Mouse (Mus musculus) Patski (cell line): ENCODE measurements around the gene Tecr. TPM values are rescaled to one million over a fixed set of nuclear protein-coding genes. Genes with fewer than 3 reads are reported as not detected.

Source experiments
- ATAC-seq: fragments of 100-300 bp; one replicate; pipeline ENCODE4 v1.8.0; 2021
- CTCF ChIA-PET: fragments of 350-600 bp; sonication (Branson Sonifier 250); formaldehyde crosslinking; loops from one replicate; lab custom pipeline; 2022; ENCODE audit warnings: inconsistent platforms; lab: Charles Lee
- POLR2A ChIA-PET: fragments of 350-600 bp; sonication (Branson Sonifier 250); formaldehyde crosslinking; loops from one replicate; lab custom pipeline; 2022; ENCODE audit warnings: antibody characterized with exemption, inconsistent platforms; lab: Charles Lee
- DNase-seq: peaks from one replicate; pipeline ENCODE4 v3.0.0-alpha.2; 2011; ENCODE audit warnings: low read depth, low spot score
- H3K27me3 ChIP-seq: fragments of 371-371 bp; one replicate; pipeline ENCODE4 v1.5.1; 2021
- CTCF ChIP-seq: fragments of 100-300 bp; IDR thresholded peaks from one replicate; pipeline ENCODE4 v1.5.1; 2021
- in situ Hi-C: fragments of 300-500 bp; cut with MboI; formaldehyde crosslinking; loops from 3 replicates; pipeline ENCODE4 v1.11.1; 2018; ENCODE audit warnings: low pct_unique_long_range_greater_than_20kb, mixed read lengths
- polyA plus RNA-seq: library from polyadenylated mRNA; unstranded; gene quantifications from one replicate; pipeline ENCODE4 v1.2.3, GENCODE M21; 2021

Gene Tecr
- polyA plus RNA-seq, 1 experiment from 2014 or later, result 275 TPM

- ChIA-PET CTCF (interaction anchor here (1.3 kb wide), 1 partner anchor 252 kb away, joined by 3 read pairs; the partner anchor contains the start of gene Adgrl1), POLR2A (no interaction called here)
- ATAC-seq (no peak), DNase-seq (no peak)
- in situ Hi-C loops, result no loop called here
- TF ChIP-seq CTCF, result no peak
- H3K27me3 ChIP-seq, result no peaks in the 10 kb centered on the region
Measured at GRCm38 (mm10) chr8:83648031-83648430, 40.3 kb upstream of the Tecr start.

DNA sequence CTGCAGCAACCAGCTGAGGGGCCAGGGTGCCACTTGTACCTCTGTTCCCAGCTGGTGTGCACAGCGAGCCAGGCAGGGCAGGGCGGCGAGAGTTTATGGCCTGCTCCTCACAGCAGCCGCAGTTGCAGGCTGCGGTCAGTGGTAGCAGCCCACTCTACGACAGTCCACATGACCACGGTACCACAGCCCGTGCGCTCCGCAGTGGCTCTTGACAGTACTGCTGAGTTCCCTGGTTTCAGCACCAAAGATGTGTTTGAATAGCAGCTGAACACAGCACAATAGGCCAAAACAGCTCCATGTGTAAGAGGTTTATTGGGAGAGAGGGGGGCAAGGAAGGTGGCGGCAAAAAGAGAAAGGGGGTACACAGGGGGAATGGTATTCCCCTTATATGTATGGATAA is 39.7 kb upstream of the Tecr start:
- ATAC-seq (no peak), DNase-seq (no peak)
- no peaks in the 10 kb centered on the region for H3K27me3 ChIP-seq
- in situ Hi-C loops, result no loop called here
- CTCF ChIA-PET, result no interaction called here
- no peak for TF ChIP-seq CTCF
- POLR2A ChIA-PET, result no interaction called here

GRCm38 (mm10) chr8:83639649-83640048 is 31.9 kb upstream of the Tecr start:
- no peak for TF ChIP-seq CTCF
- POLR2A ChIA-PET, result no interaction called here

GRCm38 (mm10) chr8:83638856-83639255 is 31.1 kb upstream of the Tecr start:
- in situ Hi-C loops, result no loop called here
- POLR2A ChIA-PET, result no interaction called here
- ATAC-seq, result no peak

More at GRCm38 (mm10) chr8:83639649-83640048, 31.9 kb upstream of the Tecr start:
- peaks cover 3% of the 10 kb centered on the region for H3K27me3 ChIP-seq
- DNase-seq (no peak), ATAC-seq (no peak)
- CTCF ChIA-PET, result no interaction called here
- in situ Hi-C loops, result no loop called here

GRCm38 (mm10) chr8:83632083-83632707 is 24.4 kb upstream of the Tecr start:
- in situ Hi-C loops, result no loop called here
- peaks cover 11% of the 10 kb centered on the region for H3K27me3 ChIP-seq
- CTCF ChIA-PET, result no interaction called here
- TF ChIP-seq CTCF, result no peak
- no peak for DNase-seq
- no peak for ATAC-seq
- POLR2A ChIA-PET, result no interaction called here

More at GRCm38 (mm10) chr8:83638856-83639255, 31.1 kb upstream of the Tecr start:
- peaks cover 3% of the 10 kb centered on the region for H3K27me3 ChIP-seq
- CTCF ChIA-PET, result no interaction called here
- TF ChIP-seq CTCF, result no peak
- DNase-seq, result no peak

GRCm38 (mm10) chr8:83625676-83626299 is 18.0 kb upstream of the Tecr start:
- POLR2A ChIA-PET, result no interaction called here
- in situ Hi-C loops, result no loop called here
- TF ChIP-seq CTCF, result no peak
- DNase-seq, result no peak
- no peaks in the 10 kb centered on the region for H3K27me3 ChIP-seq
- ATAC-seq, result no peak
- CTCF ChIA-PET, result interaction anchor here (1.7 kb wide), 1 partner anchor 17 kb away, joined by 5 read pairs; no protein-coding TSS in a partner anchor

- H3K27me3 ChIP-seq, result no peaks in the 10 kb centered on the region
- DNase-seq (no peak), ATAC-seq (no peak)
- no peak for TF ChIP-seq CTCF
- CTCF ChIA-PET, result no interaction called here
- POLR2A ChIA-PET, result no interaction called here
- in situ Hi-C loops, result no loop called here
Measured at GRCm38 (mm10) chr8:83624739-83625138, 17.0 kb upstream of the Tecr start.

DNA sequence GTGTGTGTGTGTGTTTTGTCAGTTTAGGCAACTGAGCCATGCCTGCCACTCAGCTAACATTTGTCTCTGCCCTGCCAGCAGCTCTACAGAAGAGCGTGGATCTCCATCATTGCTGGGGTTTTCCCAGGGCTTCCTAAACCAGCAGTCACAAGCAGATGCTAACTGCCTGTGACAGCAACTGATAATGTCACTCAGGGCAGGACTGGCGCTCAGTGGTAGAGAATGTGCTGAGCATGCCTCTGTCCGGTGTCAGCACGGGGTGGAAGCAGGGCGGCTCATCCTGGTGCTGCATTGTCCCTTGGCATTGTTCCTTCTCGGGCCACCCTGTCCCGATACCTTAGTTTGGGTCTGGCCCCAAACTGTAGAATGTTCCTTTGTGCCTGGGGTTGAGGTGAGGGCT is 15.8 kb upstream of the Tecr start:
- ChIA-PET CTCF (interaction anchor here (1.1 to 1.7 kb wide), 2 partner anchors 10 to 22 kb away, joined by 3 to 8 read pairs; no protein-coding TSS in a partner anchor), POLR2A (interaction anchor here (1.1 to 1.2 kb wide), 2 partner anchors 15 to 23 kb away, joined by 4 read pairs; no protein-coding TSS in a partner anchor)
- DNase-seq (no peak), ATAC-seq (no peak)
- in situ Hi-C loops, result no loop called here
- no peaks in the 10 kb centered on the region for H3K27me3 ChIP-seq
- no peak for TF ChIP-seq CTCF

DNA sequence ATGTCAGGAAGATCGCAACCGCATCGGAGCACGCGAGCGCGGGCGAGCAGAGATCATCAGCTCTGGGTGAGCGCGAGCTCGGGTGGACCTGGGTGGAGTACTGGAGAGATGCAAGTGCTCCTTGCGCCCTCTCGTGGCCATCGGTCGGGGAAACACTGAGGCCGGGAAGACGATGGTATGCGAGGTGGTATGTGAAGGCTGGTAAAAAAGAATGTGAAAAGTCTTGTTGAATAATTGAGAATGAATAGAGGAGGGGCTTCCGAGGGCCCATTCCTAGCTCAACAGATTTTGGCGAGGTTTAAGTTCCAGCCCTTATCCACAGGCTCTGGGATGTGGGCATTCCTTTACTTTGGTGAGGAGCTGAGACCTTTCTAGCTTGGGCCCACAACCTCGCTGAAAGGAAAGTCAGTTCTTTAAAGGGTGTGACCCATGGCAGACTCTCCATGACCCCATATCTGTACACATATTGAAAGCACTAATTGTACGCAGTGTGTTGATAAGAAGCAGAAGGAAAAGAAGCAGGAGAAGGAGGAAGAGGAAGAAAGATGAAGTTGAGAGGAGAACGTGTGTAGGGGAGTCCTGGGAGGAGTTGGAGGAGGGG is 14.7 kb upstream of the Tecr start:
- TF ChIP-seq CTCF, result peak; percentile 86
- ATAC-seq, result peak; percentile 92
- no peaks in the 10 kb centered on the region for H3K27me3 ChIP-seq
- in situ Hi-C loops, result no loop called here
- DNase-seq, result no peak
- POLR2A ChIA-PET, result interaction anchor here (0.5 to 1.2 kb wide), 3 partner anchors 14 to 180 kb away, joined by 3 to 4 read pairs (median 4); no protein-coding TSS in a partner anchor
- CTCF ChIA-PET, result interaction anchor here (0.7 to 1.7 kb wide), 10 partner anchors 9 to 28 kb away, joined by 3 to 10 read pairs (median 5); partner anchors contain the start of genes Dnajb1 and Tecr

GRCm38 (mm10) chr8:83621691-83622388 is 14.1 kb upstream of the Tecr start:
- in situ Hi-C loops, result no loop called here
- DNase-seq (no peak), ATAC-seq (no peak)
- no peak for TF ChIP-seq CTCF
- H3K27me3 ChIP-seq, result no peaks in the 10 kb centered on the region
- ChIA-PET CTCF (interaction anchor here (0.7 to 1.7 kb wide), 8 partner anchors 8 to 25 kb away, joined by 3 to 10 read pairs (median 6); partner anchors contain the start of genes Dnajb1 and Tecr), POLR2A (no interaction called here)
